In genomic region chr2:31434746-31435145, GRCm38 (mm10) we compare ENCODE assay signal across 22 mouse cellular contexts. TPM values are rescaled to one million over a fixed set of nuclear protein-coding genes. Genes with fewer than 3 reads are reported as not detected.
A peak's percentile ranks its signal among the peaks of the same experiment; 100 is the strongest.
DNase-seq lines count a peak whose midpoint lies in the region; ATAC-seq and TF ChIP-seq lines count a peak whose summit lies in the region.
"Had no signal": no experiment of that assay in that cellular context is flagged by ENCODE, and none has a peak within 500 bp of the region (broad histone marks: within the 10 kb centered on the region; RNA-seq: fewer than 3 reads in every experiment).

No protein-coding gene starts in this region.

- H3K9me3 ChIP-seq in limb, embryonic 14.5 days (ENCODE audit: control insufficient read depth, low read length), result no peaks in the 10 kb centered on the region
- H3K9me3 ChIP-seq in limb, embryonic 10.5 days (replicated peaks), result no peaks in the 10 kb centered on the region
- H3K9me3 ChIP-seq in liver, embryonic 16.5 days (replicated peaks; ENCODE audit: control insufficient read depth, low read length), result no peaks in the 10 kb centered on the region
- no peaks in the 10 kb centered on the region for H3K9me3 ChIP-seq in hindbrain, embryonic 11.5 days (ENCODE audit: control insufficient read depth, low read length)
- H3K9me3 ChIP-seq in forebrain, embryonic 12.5 days, result no peaks in the 10 kb centered on the region
- H3K9me3 ChIP-seq: embryonic facial prominence, embryonic 15.5 days; forebrain, embryonic 10.5 days; heart, embryonic 12.5 days; limb, embryonic 15.5 days; midbrain, embryonic 10.5 days had no signal

- no peak overlapping the region for H3K9ac ChIP-seq in limb, embryonic 14.5 days (ENCODE audit: low read depth, low read length, severe bottlenecking)
- H3K9ac ChIP-seq in liver, embryonic 16.5 days (ENCODE audit: low read depth, low read length), result no peak overlapping the region
- no peak overlapping the region for H3K9ac ChIP-seq in hindbrain, embryonic 11.5 days (ENCODE audit: low read depth, low read length)
- no peak overlapping the region for H3K9ac ChIP-seq in forebrain, embryonic 12.5 days
- H3K9ac ChIP-seq: embryonic facial prominence, embryonic 15.5 days; heart, embryonic 12.5 days; hindbrain, embryonic 14.5 days; limb, embryonic 15.5 days had no signal

- 60% methylated on average over 10 of the region's 10 CpGs for WGBS in limb, embryonic 14.5 days
- 83% methylated on average over 10 of the region's 10 CpGs for WGBS in limb, embryonic 10.5 days
- WGBS in liver, embryonic 16.5 days (ENCODE audit: insufficient replicate concordance), result 40% methylated on average over 10 of the region's 10 CpGs
- 78% methylated on average over 10 of the region's 10 CpGs for WGBS in hindbrain, embryonic 11.5 days
- 89% methylated on average over 9 of the region's 10 CpGs for WGBS in forebrain, embryonic 12.5 days

- no peaks in the 10 kb centered on the region for H3K36me3 ChIP-seq in limb, embryonic 14.5 days (ENCODE audit: control insufficient read depth, insufficient read depth, low read length)
- H3K36me3 ChIP-seq in limb, embryonic 10.5 days, result no peaks in the 10 kb centered on the region
- H3K36me3 ChIP-seq in liver, embryonic 16.5 days (ENCODE audit: control insufficient read depth, insufficient read depth), result no peaks in the 10 kb centered on the region
- H3K36me3 ChIP-seq in hindbrain, embryonic 11.5 days (ENCODE audit: control insufficient read depth, insufficient read depth, low read length), result no peaks in the 10 kb centered on the region
- H3K36me3 ChIP-seq in forebrain, embryonic 12.5 days (replicated peaks), result no peaks in the 10 kb centered on the region
- H3K36me3 ChIP-seq: embryonic facial prominence, embryonic 15.5 days; forebrain, embryonic 10.5 days; heart, embryonic 12.5 days; limb, embryonic 15.5 days; midbrain, embryonic 10.5 days had no signal

- no peak overlapping the region for H3K4me2 ChIP-seq in limb, embryonic 14.5 days (replicated peaks; ENCODE audit: low read depth, low read length, severe bottlenecking)
- no peak overlapping the region for H3K4me2 ChIP-seq in liver, embryonic 16.5 days (ENCODE audit: low read depth, low read length)
- H3K4me2 ChIP-seq in hindbrain, embryonic 11.5 days (replicated peaks; ENCODE audit: low read depth, low read length), result no peak overlapping the region
- no peak overlapping the region for H3K4me2 ChIP-seq in forebrain, embryonic 12.5 days
- H3K4me2 ChIP-seq: embryonic facial prominence, embryonic 15.5 days; heart, embryonic 12.5 days; hindbrain, embryonic 14.5 days; limb, embryonic 15.5 days had no signal

- no peak overlapping the region for H3K27ac ChIP-seq in limb, embryonic 14.5 days (replicated peaks; ENCODE audit: low read depth, low read length)
- H3K27ac ChIP-seq in limb, embryonic 10.5 days, result no peak overlapping the region
- no peak overlapping the region for H3K27ac ChIP-seq in liver, embryonic 16.5 days (ENCODE audit: low read length)
- H3K27ac ChIP-seq in hindbrain, embryonic 11.5 days (ENCODE audit: low read depth, low read length), result no peak overlapping the region
- H3K27ac ChIP-seq in forebrain, embryonic 12.5 days, result no peak overlapping the region
- H3K27ac ChIP-seq: embryonic facial prominence, embryonic 15.5 days; forebrain, embryonic 10.5 days; hindbrain, embryonic 14.5 days; layer of hippocampus, adult 2 months; limb, embryonic 15.5 days; macrophage; midbrain, embryonic 10.5 days had no signal

- TF ChIP-seq POLR2A in limb, embryonic 14.5 days (IDR thresholded peaks at IDR 0.05; ENCODE audit: borderline replicate concordance, extremely low read depth, insufficient read depth, insufficient read length), result no peak

- no peaks in the 10 kb centered on the region for H3K4me1 ChIP-seq in limb, embryonic 14.5 days (ENCODE audit: control insufficient read depth, insufficient read depth, low read length)
- no peaks in the 10 kb centered on the region for H3K4me1 ChIP-seq in limb, embryonic 10.5 days
- H3K4me1 ChIP-seq in liver, embryonic 16.5 days (ENCODE audit: control insufficient read depth, low read depth, low read length), result peaks cover 3% of the 10 kb centered on the region
- H3K4me1 ChIP-seq in hindbrain, embryonic 11.5 days (replicated peaks; ENCODE audit: control insufficient read depth, insufficient read depth, low read length), result no peaks in the 10 kb centered on the region
- no peaks in the 10 kb centered on the region for H3K4me1 ChIP-seq in forebrain, embryonic 12.5 days
- H3K4me1 ChIP-seq: embryonic facial prominence, embryonic 15.5 days; limb, embryonic 15.5 days had no signal

- ATAC-seq in limb, embryonic 14.5 days (ENCODE audit: low FRiP score, low read depth), result peak; percentile 44; the same call in 1 of the 2 replicates
- peak; percentile 66 for ATAC-seq in liver, embryonic 16.5 days (ENCODE audit: low read depth)
- no peak for ATAC-seq in hindbrain, embryonic 11.5 days (ENCODE audit: low FRiP score)
- ATAC-seq in forebrain, embryonic 12.5 days (ENCODE audit: low FRiP score), result no peak

- H3K4me3 ChIP-seq in limb, embryonic 14.5 days (replicated peaks; ENCODE audit: low read length), result no peak overlapping the region
- no peak overlapping the region for H3K4me3 ChIP-seq in limb, embryonic 10.5 days
- no peak overlapping the region for H3K4me3 ChIP-seq in liver, embryonic 16.5 days (ENCODE audit: low read depth, low read length)
- H3K4me3 ChIP-seq in hindbrain, embryonic 11.5 days (ENCODE audit: low read depth, low read length), result no peak overlapping the region
- H3K4me3 ChIP-seq in forebrain, embryonic 12.5 days (replicated peaks), result no peak overlapping the region
- H3K4me3 ChIP-seq: embryonic facial prominence, embryonic 15.5 days; forebrain, embryonic 10.5 days; heart, embryonic 12.5 days; layer of hippocampus, adult 2 months; limb, embryonic 15.5 days; midbrain, embryonic 10.5 days had no signal

- DNase-seq in limb, embryonic 14.5 days (ENCODE audit: low spot score), result no peak
- no peak for DNase-seq in limb, embryonic 10.5 days (ENCODE audit: low spot score)
- DNase-seq in kidney, adult 8-10 months, result peak; percentile 66 to 84
- DNase-seq in kidney, postnatal 25 days, result peak; percentile 70 to 87
- DNase-seq in heart, adult 18-20 months, result no peak
- DNase-seq in hindbrain, embryonic 11.5 days (ENCODE audit: low spot score), result no peak
- DNase-seq: adrenal gland, postnatal 25 days; cerebellum, adult 11 months; cerebellum, postnatal 14 days; heart, postnatal 14 days; layer of hippocampus, postnatal 36 days; right cerebral cortex, postnatal 25 days had no signal

- no peaks in the 10 kb centered on the region for H3K27me3 ChIP-seq in limb, embryonic 14.5 days (ENCODE audit: control insufficient read depth, insufficient read depth, low read length)
- H3K27me3 ChIP-seq in limb, embryonic 10.5 days (ENCODE audit: low read depth, poor library complexity, severe bottlenecking), result no peaks in the 10 kb centered on the region
- no peaks in the 10 kb centered on the region for H3K27me3 ChIP-seq in liver, embryonic 16.5 days (ENCODE audit: control insufficient read depth, insufficient read depth, low read depth, low read length)
- no peaks in the 10 kb centered on the region for H3K27me3 ChIP-seq in hindbrain, embryonic 11.5 days (ENCODE audit: control insufficient read depth, insufficient read depth, low read length)
- peaks cover 13% of the 10 kb centered on the region; the same call in 1 of the 2 replicates for H3K27me3 ChIP-seq in forebrain, embryonic 12.5 days
- H3K27me3 ChIP-seq: embryonic facial prominence, embryonic 15.5 days; limb, embryonic 15.5 days had no signal

RNA-seq across cellular contexts. Expression of gene Ass1, which starts 35.3 kb away (rescaled TPM):
- polyA plus RNA-seq in limb, embryonic 14.5 days (2012; rRNA removed), result 15.4 and 17.1 TPM in 2 replicates
- 21.3 and 27.1 TPM in 2 replicates for polyA plus RNA-seq in limb, embryonic 14.5 days (2014; fragmentation: Nextera tagmentation; extraction: Ambion mirVana)
- 6.1 and 6.8 TPM in 2 replicates for polyA plus RNA-seq in limb, embryonic 10.5 days (2016; fragmentation: Nextera tagmentation; extraction: Ambion mirVana)
- polyA plus RNA-seq in liver, embryonic 16.5 days (2015; fragmentation: Nextera tagmentation; extraction: Ambion mirVana), result 399 and 480 TPM in 2 replicates
- 1 to 10 TPM; 5.2 to 7.6 TPM for total RNA-seq in heart, adult 18-20 months (2021)
- polyA plus RNA-seq in hindbrain, embryonic 11.5 days (2014; fragmentation: Nextera tagmentation; extraction: Ambion mirVana), result 10.3 and 11.0 TPM in 2 replicates
- 4.0 and 4.9 TPM in 2 replicates for polyA plus RNA-seq in forebrain, embryonic 12.5 days (2016; fragmentation: Nextera tagmentation; extraction: Ambion mirVana)

Comparison
In these comparisons a context has a peak if more than half of its experiments do, and no peak if none do; other contexts are left out.
1. ATAC-seq: peak in limb, embryonic 14.5 days (single experiment) and liver, embryonic 16.5 days (single experiment); none in hindbrain, embryonic 11.5 days (single experiment) and forebrain, embryonic 12.5 days (single experiment).
2. DNase-seq: peak in kidney, adult 8-10 months (2 of 2) and kidney, postnatal 25 days (2 of 2); none in limb, embryonic 14.5 days (single experiment), limb, embryonic 10.5 days (single experiment), heart, adult 18-20 months (0 of 2) and hindbrain, embryonic 11.5 days (single experiment).
3. RNA of gene Ass1, which starts 35.3 kb away (polyA plus RNA-seq): 399 to 480 TPM in liver, embryonic 16.5 days; 15.4 to 27.1 TPM in limb, embryonic 14.5 days, 10.3 to 11.0 TPM in hindbrain, embryonic 11.5 days, 6.1 to 6.8 TPM in limb, embryonic 10.5 days and 4.0 to 4.9 TPM in forebrain, embryonic 12.5 days; every median in the first group is over 10 times any median in the second.